Mouse (Mus musculus) hindbrain, embryonic 10.5 days (tissue): ENCODE data around the gene Atp2a3. TPM values are rescaled to one million over a fixed set of nuclear protein-coding genes. Genes with fewer than 3 reads are reported as not detected.

Experiments
- DNase-seq: peaks from one replicate; pipeline ENCODE4 v3.0.0-alpha.2; 2017; ENCODE audit warnings: low spot score
- H3K27ac ChIP-seq: fragments of 300-500 bp; sonication (generic); 2 replicates; pipeline ENCODE4 v1.5.1; 2016; ENCODE audit warnings: mild to moderate bottlenecking, moderate library complexity
- H3K27me3 ChIP-seq: fragments of 300-500 bp; sonication (generic); 2 replicates; pipeline ENCODE4 v1.6.1; 2016; ENCODE audit warnings: mild to moderate bottlenecking; ENCODE audit not compliant: poor library complexity, insufficient read depth, severe bottlenecking
- H3K36me3 ChIP-seq: fragments of 300-500 bp; sonication (generic); 2 replicates; pipeline ENCODE4 v1.6.1; 2016; ENCODE audit warnings: mild to moderate bottlenecking, moderate library complexity
- H3K4me1 ChIP-seq: fragments of 300-500 bp; sonication (generic); replicated peaks from 2 replicates; pipeline ENCODE4 v1.6.1; 2016; ENCODE audit warnings: mild to moderate bottlenecking
- H3K4me3 ChIP-seq: fragments of 300-500 bp; sonication (generic); 2 replicates; pipeline ENCODE4 v1.5.1; 2016; ENCODE audit warnings: mild to moderate bottlenecking, moderate library complexity
- H3K9me3 ChIP-seq: fragments of 300-500 bp; sonication (generic); 2 replicates; pipeline ENCODE4 v1.6.1; 2016; ENCODE audit warnings: mild to moderate bottlenecking, moderate library complexity
- WGBS: fragments of 180-500 bp; shearing (Covaris S2); methylation state at CpG from one replicate; pipeline ENCODE4 v1.1.7; 2016; 5-methylcytosine and 5-hydroxymethylcytosine counted together
- polyA plus RNA-seq: library from polyadenylated mRNA; unstranded; fragments of >200 nt; fragmentation: Nextera tagmentation; extraction: Ambion mirVana; gene quantifications from 2 replicates; pipeline ENCODE4 v1.2.1, GENCODE M21; 2016

Gene Atp2a3
- polyA plus RNA-seq, 1 experiment from 2014 or later = 1.6 TPM

DNA sequence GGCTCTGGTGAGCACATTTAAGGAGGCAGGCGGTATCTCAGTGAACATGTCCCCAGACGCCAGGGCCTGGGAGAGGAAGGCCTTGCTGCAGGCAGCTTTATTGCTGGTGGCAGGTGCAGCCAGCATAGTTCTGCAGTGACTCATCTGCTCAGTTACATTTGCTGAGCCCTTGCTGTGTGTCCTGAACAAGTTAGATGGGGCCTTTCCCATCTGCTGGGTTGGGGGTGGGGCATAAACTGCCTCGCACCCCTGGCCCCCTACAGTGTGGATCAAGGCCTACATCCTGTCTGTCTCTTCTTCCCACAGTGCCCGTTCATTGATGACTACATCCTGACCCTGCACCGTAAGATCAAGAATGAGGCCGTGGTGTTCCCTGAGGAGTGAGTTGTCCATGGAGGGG, 75.9 kb downstream of the Atp2a3 start:
- H3K4me3 ChIP-seq = no peak overlapping the region
- H3K4me1 ChIP-seq = peaks cover 7% of the 10 kb centered on the region; the same call in 1 of the 2 replicates
- 61% methylated on average over 6 of the region's 6 CpGs for WGBS
- H3K27ac ChIP-seq = no peak overlapping the region
- H3K36me3 ChIP-seq = no peaks in the 10 kb centered on the region
- peaks cover 5% of the 10 kb centered on the region for H3K27me3 ChIP-seq
- no peak for DNase-seq
- no peaks in the 10 kb centered on the region for H3K9me3 ChIP-seq

DNA sequence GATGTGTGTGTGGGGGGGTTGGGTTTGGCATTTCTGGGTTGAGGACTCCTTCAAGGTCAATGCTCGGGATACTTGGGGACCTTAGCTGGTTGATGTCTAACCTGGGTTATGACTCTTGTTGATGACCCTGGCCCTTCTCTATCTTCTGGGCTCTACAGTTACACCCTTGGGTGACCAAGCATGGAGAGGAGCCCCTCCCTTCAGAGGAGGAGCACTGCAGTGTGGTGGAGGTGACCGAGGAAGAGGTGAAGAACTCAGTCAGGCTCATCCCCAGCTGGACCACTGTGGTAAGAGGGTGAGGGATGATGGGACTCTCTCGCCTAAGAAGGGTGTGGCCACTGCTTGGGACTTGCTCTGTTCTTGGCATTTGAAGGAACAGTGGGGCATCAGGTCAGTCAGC, 76.7 kb downstream of the Atp2a3 start:
- Histone ChIP-seq H3K36me3 (no peaks in the 10 kb centered on the region), H3K4me1 (peaks cover 7% of the 10 kb centered on the region; the same call in 1 of the 2 replicates), H3K27me3 (no peaks in the 10 kb centered on the region), H3K9me3 (no peaks in the 10 kb centered on the region), H3K27ac (no peak overlapping the region), H3K4me3 (no peak overlapping the region)
- DNase-seq = no peak
- 81% methylated on average over 3 of the region's 3 CpGs for WGBS

DNA sequence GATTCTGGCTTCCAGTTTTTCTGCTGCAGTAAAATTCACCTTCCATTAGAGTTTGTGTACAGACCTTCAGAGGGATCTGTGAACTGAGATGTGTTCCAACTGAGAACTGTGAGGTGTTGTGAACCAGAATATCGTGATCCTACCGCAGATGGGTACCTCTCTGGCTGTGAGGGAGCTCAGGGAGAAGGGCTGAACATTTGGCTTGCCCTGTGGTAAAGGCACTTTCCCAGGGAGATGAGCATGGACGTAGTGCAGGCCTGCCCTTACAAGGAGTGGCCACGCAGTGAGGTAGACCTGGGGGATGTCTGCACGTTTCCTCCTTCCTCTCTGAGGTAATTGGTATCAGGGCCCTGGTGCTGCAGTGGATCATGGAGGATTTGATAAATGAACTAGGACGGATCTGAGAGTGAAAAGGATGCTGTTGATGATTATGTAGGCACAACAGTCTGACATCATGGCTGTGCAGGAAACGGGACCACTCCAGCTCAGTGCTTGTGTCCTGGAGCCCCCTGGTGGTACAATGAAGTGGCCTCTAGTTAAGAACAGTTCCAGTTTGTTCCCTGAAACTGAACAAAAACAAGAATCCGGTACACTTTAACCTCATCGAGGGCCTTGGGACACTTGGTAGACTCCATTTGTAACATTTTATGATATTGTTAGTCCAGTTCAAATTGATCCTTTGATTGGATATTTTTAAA, 78.3 kb downstream of the Atp2a3 start:
- H3K4me1 ChIP-seq = peaks cover 16% of the 10 kb centered on the region; the same call in 1 of the 2 replicates
- no peaks in the 10 kb centered on the region for H3K27me3 ChIP-seq
- no peak overlapping the region for H3K4me3 ChIP-seq
- WGBS = 63% methylated on average over 9 of the region's 9 CpGs
- DNase-seq = peak; percentile 65
- H3K27ac ChIP-seq = no peak overlapping the region
- H3K9me3 ChIP-seq = no peaks in the 10 kb centered on the region
- no peaks in the 10 kb centered on the region for H3K36me3 ChIP-seq

Other genes starting within 250 kb of the Atp2a3 start
- 5.0 and 6.1 TPM in 2 replicates for gene Cyb5d2, start 165.0 kb upstream of the Atp2a3 start, polyA plus RNA-seq
- gene Zzef1, start 164.9 kb upstream of the Atp2a3 start, polyA plus RNA-seq = 7.5 and 8.6 TPM in 2 replicates
- gene P2rx1, start 37.9 kb downstream of the Atp2a3 start, polyA plus RNA-seq = 0.83 and 1.8 TPM in 2 replicates
- 5.8 and 6.6 TPM in 2 replicates for gene Camkk1, start 57.8 kb downstream of the Atp2a3 start, polyA plus RNA-seq
- gene Ncbp3, start 86.6 kb downstream of the Atp2a3 start, polyA plus RNA-seq = 10.5 and 12.4 TPM in 2 replicates
- 0.35 and 0.47 TPM in 2 replicates for gene Itgae, start 129.4 kb downstream of the Atp2a3 start, polyA plus RNA-seq
- 19.8 and 24.2 TPM in 2 replicates for gene Haspin, start 177.1 kb downstream of the Atp2a3 start, polyA plus RNA-seq
- gene P2rx5, start 199.3 kb downstream of the Atp2a3 start, polyA plus RNA-seq = 0.10 and 0.32 TPM in 2 replicates
- gene Emc6, start 215.9 kb downstream of the Atp2a3 start, polyA plus RNA-seq = 132 and 134 TPM in 2 replicates
- gene Tax1bp3, start 215.9 kb downstream of the Atp2a3 start, polyA plus RNA-seq = 207 and 237 TPM in 2 replicates
- 15.4 and 19.9 TPM in 2 replicates for gene Ctns, start 237.9 kb downstream of the Atp2a3 start, polyA plus RNA-seq
- 1.1 and 1.7 TPM in 2 replicates for gene Shpk, start 238.3 kb downstream of the Atp2a3 start, polyA plus RNA-seq